Mouse (Mus musculus): ENCODE results near the gene Gdf11. TPM values are rescaled to one million over a fixed set of nuclear protein-coding genes. Genes with fewer than 3 reads are reported as not detected.

The Gdf11 gene
- polyA plus RNA-seq, 1 experiment = 14.8 TPM

DNA sequence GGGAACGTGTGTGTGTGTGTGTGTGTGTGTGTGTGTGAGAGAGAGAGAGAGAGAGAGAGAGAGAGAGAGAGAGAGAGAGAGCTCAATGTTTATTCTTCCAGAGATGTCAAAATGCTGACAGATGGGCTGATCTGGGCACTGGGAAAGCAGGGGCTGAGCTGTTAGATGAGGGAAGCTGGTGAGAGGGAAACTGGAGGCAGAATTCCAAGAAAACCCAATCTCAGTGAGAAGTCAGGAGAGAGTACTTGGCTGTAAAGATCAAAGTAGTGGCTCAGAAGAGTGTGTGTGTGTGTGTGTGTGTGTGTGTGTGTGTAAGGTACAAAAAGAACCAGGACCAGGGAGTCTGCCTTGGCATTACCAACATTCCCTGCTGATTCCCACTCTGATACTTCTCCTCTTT lies 6.0 kb upstream of the Gdf11 start:
- H3K4me1 ChIP-seq (ENCODE audit: control insufficient read depth, insufficient read depth, low read length) = no peaks in the 10 kb centered on the region
- TF ChIP-seq POLR2A (IDR thresholded peaks at IDR 0.05; ENCODE audit: borderline replicate concordance, insufficient read depth, low read length) (no peak), CTCF (IDR thresholded peaks at IDR 0.05; ENCODE audit: borderline replicate concordance, insufficient read depth, low read depth, low read length) (no peak)
- H3K27ac ChIP-seq (ENCODE audit: insufficient read depth, low read length) = no peak overlapping the region
- no peak overlapping the region for H3K4me3 ChIP-seq (replicated peaks; ENCODE audit: insufficient read depth, low read depth, low read length)
- DNase-seq = no peak
- H3K27me3 ChIP-seq (ENCODE audit: control insufficient read depth, insufficient read depth, low read length) = no peaks in the 10 kb centered on the region
- 14% methylated on average over 1 of the region's 1 CpGs for WGBS

DNA sequence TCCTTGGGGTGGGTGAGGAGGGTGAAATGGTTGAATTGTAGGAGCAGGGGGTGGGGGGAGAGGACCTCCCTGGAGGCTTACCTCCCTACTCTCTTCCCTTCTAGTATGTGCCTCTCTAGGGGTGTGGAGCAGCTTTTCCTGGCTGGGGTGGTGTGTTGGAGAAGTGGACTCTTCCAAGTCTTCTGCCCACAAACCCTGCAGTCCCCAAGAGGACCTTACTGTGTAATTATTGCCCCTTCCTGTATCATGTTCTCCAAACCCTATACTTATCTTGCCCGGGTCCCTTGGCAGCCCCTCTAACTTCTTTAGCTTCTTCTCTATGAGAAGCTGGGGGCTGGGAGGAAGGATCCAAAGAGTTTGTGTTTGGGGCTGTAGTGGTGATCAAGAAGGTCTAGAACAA lies 5.3 kb upstream of the Gdf11 start:
- no peak overlapping the region for H3K27ac ChIP-seq (ENCODE audit: insufficient read depth, low read length)
- TF ChIP-seq CTCF (IDR thresholded peaks at IDR 0.05; ENCODE audit: borderline replicate concordance, insufficient read depth, low read depth, low read length) (no peak), POLR2A (IDR thresholded peaks at IDR 0.05; ENCODE audit: borderline replicate concordance, insufficient read depth, low read length) (no peak)
- no peak for DNase-seq
- no peak overlapping the region for H3K4me3 ChIP-seq (replicated peaks; ENCODE audit: insufficient read depth, low read depth, low read length)
- 0 out of 2 replicates have a peak, but pooled peaks cover 3% of the 10 kb centered on the region for H3K4me1 ChIP-seq (ENCODE audit: control insufficient read depth, insufficient read depth, low read length)
- H3K27me3 ChIP-seq (ENCODE audit: control insufficient read depth, insufficient read depth, low read length) = no peaks in the 10 kb centered on the region
- WGBS = 29% methylated on average over 1 of the region's 1 CpGs

DNA sequence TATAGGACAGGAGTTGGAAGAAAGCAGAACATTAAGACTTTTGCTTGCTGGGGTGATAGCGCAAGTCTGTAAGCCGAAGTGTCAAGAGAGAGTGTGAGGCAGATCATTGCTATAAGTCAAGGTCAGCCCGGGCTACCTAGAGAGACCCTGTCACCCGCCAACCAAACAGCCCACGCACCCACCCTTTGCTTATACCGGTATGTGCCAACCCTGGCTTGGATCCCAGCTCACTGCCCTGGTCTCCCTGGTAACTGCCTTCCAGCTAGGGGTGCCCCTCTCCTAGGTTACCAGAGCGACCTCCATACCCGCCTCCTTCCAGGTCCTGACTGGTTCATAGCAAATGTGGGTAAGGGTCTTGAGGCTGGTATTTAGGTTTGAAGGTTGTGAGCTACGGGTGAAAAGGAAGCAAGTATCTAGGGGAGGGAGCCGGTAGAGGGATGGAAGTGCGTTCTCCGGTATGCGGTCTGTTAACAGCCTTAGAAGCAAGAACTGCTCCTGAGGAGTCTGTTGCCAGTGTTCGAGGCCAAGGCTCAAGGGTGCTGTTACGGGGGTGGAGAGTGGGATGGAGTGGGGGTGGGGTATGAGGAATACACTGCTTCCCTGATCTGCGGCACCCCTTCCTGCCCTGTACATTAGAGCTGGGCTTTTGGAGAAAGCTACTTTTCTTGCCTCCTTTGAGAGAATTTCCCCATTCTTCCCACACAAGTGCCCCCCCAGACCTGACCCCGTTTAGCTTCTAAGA lies 4.6 kb upstream of the Gdf11 start:
- Histone ChIP-seq H3K4me3 (replicated peaks; ENCODE audit: insufficient read depth, low read depth, low read length) (no peak overlapping the region), H3K27me3 (ENCODE audit: control insufficient read depth, insufficient read depth, low read length) (no peaks in the 10 kb centered on the region), H3K27ac (ENCODE audit: insufficient read depth, low read length) (no peak overlapping the region), H3K4me1 (ENCODE audit: control insufficient read depth, insufficient read depth, low read length) (0 out of 2 replicates have a peak, but pooled peaks cover 3% of the 10 kb centered on the region)
- DNase-seq = peak in 1 of 2 experiments; percentile 44
- 16% methylated on average over 17 of the region's 17 CpGs for WGBS
- no peak for TF ChIP-seq POLR2A (IDR thresholded peaks at IDR 0.05; ENCODE audit: borderline replicate concordance, insufficient read depth, low read length)
- TF ChIP-seq CTCF (IDR thresholded peaks at IDR 0.05; ENCODE audit: borderline replicate concordance, insufficient read depth, low read depth, low read length) = no peak

DNA sequence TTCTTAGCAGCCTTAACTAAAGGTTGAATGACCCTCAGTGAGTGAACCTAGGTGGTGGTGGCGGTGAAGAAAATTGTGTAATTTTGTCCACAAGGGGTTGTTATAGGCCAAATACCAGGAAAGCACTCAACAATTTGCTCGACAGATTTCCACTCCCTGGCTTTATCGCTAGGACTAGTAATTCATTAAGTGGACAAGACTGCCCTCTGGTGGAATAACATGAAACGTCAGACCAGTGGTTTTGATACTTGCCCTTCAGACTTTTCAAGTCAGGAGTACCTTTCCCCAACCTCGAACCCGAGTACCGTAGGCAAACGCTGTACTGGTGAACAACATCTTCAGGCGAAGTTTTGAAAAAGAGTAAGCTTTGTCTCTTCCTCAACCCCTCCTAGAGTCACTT lies 3.9 kb upstream of the Gdf11 start:
- no peaks in the 10 kb centered on the region for H3K27me3 ChIP-seq (ENCODE audit: control insufficient read depth, insufficient read depth, low read length)
- 0% methylated on average over 9 of the region's 9 CpGs for WGBS
- no peak overlapping the region for H3K4me3 ChIP-seq (replicated peaks; ENCODE audit: insufficient read depth, low read depth, low read length)
- DNase-seq = peak; percentile 64 to 76
- H3K4me1 ChIP-seq (ENCODE audit: control insufficient read depth, insufficient read depth, low read length) = 0 out of 2 replicates have a peak, but pooled peaks cover 3% of the 10 kb centered on the region
- no peak overlapping the region for H3K27ac ChIP-seq (ENCODE audit: insufficient read depth, low read length)
- TF ChIP-seq POLR2A (IDR thresholded peaks at IDR 0.05; ENCODE audit: borderline replicate concordance, insufficient read depth, low read length) = no peak
- TF ChIP-seq CTCF (IDR thresholded peaks at IDR 0.05; ENCODE audit: borderline replicate concordance, insufficient read depth, low read depth, low read length) = peak; percentile 54; the same call in 1 of the 2 replicates

DNA sequence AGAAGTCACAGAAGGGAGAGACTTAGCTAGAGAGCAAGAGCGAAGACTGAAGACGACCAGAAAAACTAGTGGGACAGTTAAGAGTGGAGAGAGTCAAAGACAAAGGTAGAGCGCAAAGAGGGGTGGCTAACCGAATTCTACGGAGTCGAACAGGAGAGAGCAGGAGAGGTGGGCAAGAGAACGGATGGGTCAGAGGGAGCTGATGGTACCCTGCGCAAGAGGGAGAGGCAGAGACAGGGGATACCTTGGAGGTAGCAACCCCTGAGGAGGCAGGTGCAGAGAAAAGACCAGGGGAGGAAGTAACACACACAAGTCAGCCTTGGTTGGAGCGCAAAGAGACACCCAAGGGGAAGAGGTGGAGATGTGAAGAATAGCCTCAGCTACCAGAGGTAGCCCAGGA lies 728 bp upstream of the Gdf11 start:
- Histone ChIP-seq H3K27me3 (ENCODE audit: control insufficient read depth, insufficient read depth, low read length) (no peaks in the 10 kb centered on the region), H3K4me3 (replicated peaks; ENCODE audit: insufficient read depth, low read depth, low read length) (peak overlapping the region; percentile 66), H3K27ac (ENCODE audit: insufficient read depth, low read length) (no peak overlapping the region), H3K4me1 (ENCODE audit: control insufficient read depth, insufficient read depth, low read length) (0 out of 2 replicates have a peak, but pooled peaks cover 3% of the 10 kb centered on the region)
- 7% methylated on average over 9 of the region's 9 CpGs for WGBS
- no peak for TF ChIP-seq POLR2A (IDR thresholded peaks at IDR 0.05; ENCODE audit: borderline replicate concordance, insufficient read depth, low read length)
- no peak for TF ChIP-seq CTCF (IDR thresholded peaks at IDR 0.05; ENCODE audit: borderline replicate concordance, insufficient read depth, low read depth, low read length)
- no peak for DNase-seq

DNA sequence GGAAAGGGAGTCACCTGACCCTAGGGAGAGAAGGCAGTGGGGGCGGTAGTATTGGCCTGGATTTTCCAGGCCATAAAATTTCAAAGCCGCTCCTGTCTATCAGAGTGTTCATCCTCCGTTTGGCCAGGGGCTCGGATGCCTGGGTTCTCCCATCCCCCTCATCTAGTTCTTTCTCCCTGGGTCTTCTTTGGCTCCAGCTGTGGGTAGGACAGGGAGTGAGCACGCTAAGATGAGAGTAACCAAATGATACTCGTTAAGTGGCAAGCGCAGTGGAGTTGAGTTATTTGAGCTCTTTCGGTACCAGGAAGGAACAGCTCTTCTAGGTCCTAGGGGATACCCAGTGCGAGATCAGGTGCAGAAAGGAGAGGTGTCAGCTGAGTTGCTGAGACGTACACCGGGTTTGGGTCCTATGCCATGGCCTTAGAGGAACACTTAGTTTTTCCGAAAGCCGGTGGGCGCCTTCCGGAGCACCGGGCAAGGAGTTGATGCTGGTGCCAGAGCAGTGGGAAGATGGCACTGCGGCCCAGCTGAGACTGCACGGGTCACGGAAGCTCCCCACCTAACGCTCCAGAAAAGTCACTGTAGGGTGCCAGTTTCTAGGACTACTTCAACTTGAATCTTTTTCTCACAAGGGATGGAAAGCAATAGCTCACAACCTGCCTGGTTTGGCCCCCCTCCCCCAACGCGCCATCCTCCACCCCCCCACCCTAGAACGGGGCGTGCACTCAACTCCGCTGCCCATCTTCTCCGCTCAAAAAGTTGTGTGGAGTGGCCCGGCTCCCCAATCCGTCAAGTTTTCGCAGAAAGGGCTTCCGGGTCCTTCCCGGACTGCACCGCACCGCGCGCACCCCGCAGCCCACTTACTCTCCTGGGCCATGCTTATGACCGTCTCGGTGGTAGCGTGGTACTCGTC lies 879 bp downstream of the Gdf11 start:
- Histone ChIP-seq H3K4me3 (replicated peaks; ENCODE audit: insufficient read depth, low read depth, low read length) (peak overlapping the region; percentile 41), H3K4me1 (ENCODE audit: control insufficient read depth, insufficient read depth, low read length) (0 out of 2 replicates have a peak, but pooled peaks cover 3% of the 10 kb centered on the region), H3K27ac (ENCODE audit: insufficient read depth, low read length) (no peak overlapping the region), H3K27me3 (ENCODE audit: control insufficient read depth, insufficient read depth, low read length) (no peaks in the 10 kb centered on the region)
- TF ChIP-seq POLR2A (IDR thresholded peaks at IDR 0.05; ENCODE audit: borderline replicate concordance, insufficient read depth, low read length) = no peak
- 3% methylated on average over 40 of the region's 40 CpGs for WGBS
- no peak for DNase-seq

DNA sequence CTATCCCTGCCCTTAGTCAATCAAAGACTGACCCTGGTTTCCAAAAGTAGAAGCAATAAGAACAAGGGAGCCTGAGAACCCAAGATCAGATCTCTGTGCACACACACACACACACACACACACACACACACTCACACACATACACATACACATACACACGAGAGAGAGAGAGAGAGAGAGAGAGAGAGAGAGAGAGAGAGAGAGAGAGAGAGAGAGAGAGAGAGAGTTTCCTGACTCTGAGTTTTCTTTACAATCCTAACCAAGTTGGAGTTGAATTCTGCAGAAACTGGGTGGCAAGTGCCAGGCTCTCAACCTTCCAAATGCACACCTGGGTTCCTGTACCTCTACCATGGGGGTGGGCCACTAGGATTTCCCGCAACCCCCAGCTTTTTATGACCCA lies 1.7 kb downstream of the Gdf11 start:
- no peak overlapping the region for H3K27ac ChIP-seq (ENCODE audit: insufficient read depth, low read length)

More for the DNA sequence above, 1.7 kb downstream of the Gdf11 start:
- Histone ChIP-seq H3K27me3 (ENCODE audit: control insufficient read depth, insufficient read depth, low read length) (no peaks in the 10 kb centered on the region), H3K4me1 (ENCODE audit: control insufficient read depth, insufficient read depth, low read length) (0 out of 2 replicates have a peak, but pooled peaks cover 3% of the 10 kb centered on the region), H3K4me3 (replicated peaks; ENCODE audit: insufficient read depth, low read depth, low read length) (no peak overlapping the region)
- WGBS = 65% methylated on average over 1 of the region's 2 CpGs
- no peak for TF ChIP-seq CTCF (IDR thresholded peaks at IDR 0.05; ENCODE audit: borderline replicate concordance, insufficient read depth, low read depth, low read length)
- no peak for TF ChIP-seq POLR2A (IDR thresholded peaks at IDR 0.05; ENCODE audit: borderline replicate concordance, insufficient read depth, low read length)
- DNase-seq = no peak

Data from cerebellum, adult 2 months (tissue).